Comparison of ENCODE assay signal across 28 mouse cellular contexts in genomic region chr5:132255579-132255978, GRCm38 (mm10).
"Had no signal": no experiment of that assay in that cellular context is flagged by ENCODE, and none has a peak within 500 bp of the region (broad histone marks: within the 10 kb centered on the region; RNA-seq: fewer than 3 reads in every experiment).

No protein-coding gene starts in this region.

- H3K4me2 ChIP-seq: embryonic facial prominence, embryonic 12.5 days; embryonic facial prominence, embryonic 13.5 days; embryonic facial prominence, embryonic 15.5 days; forebrain, embryonic 12.5 days; forebrain, embryonic 13.5 days; forebrain, embryonic 15.5 days had no signal

- H3K36me3 ChIP-seq: embryonic facial prominence, embryonic 12.5 days; forebrain, embryonic 12.5 days; forebrain, embryonic 15.5 days had no signal

- H3K4me3 ChIP-seq: embryonic facial prominence, embryonic 10.5 days; embryonic facial prominence, embryonic 12.5 days; embryonic facial prominence, embryonic 13.5 days; embryonic facial prominence, embryonic 15.5 days; erythroblast, embryonic 14.5 days; forebrain, embryonic 10.5 days; forebrain, embryonic 12.5 days; forebrain, embryonic 13.5 days; forebrain, embryonic 15.5 days; gastrocnemius, adult 2 months; heart, adult 2 months had no signal

- H3K27me3 ChIP-seq: embryonic facial prominence, embryonic 12.5 days; embryonic facial prominence, embryonic 13.5 days; embryonic facial prominence, embryonic 15.5 days; forebrain, embryonic 12.5 days; forebrain, embryonic 13.5 days; forebrain, embryonic 15.5 days had no signal

- H3K9ac ChIP-seq: embryonic facial prominence, embryonic 12.5 days; embryonic facial prominence, embryonic 13.5 days; embryonic facial prominence, embryonic 15.5 days; forebrain, embryonic 12.5 days; forebrain, embryonic 13.5 days; forebrain, embryonic 15.5 days; forebrain, postnatal 0 days had no signal

- DNase-seq: cerebellum, adult 2 months; cerebellum, adult 8-10 months; cerebellum, adult 9-10 months; cerebellum, adult 9-11 months; cerebellum, postnatal 10 days; cerebellum, postnatal 14 days; cerebellum, postnatal 25 days; cerebellum, postnatal 36 days; embryo, embryonic 11 days; forebrain, postnatal 0 days; gastrocnemius, adult 2 months; gastrocnemius, postnatal 10 days; gastrocnemius, postnatal 14 days; gastrocnemius, postnatal 25 days; gastrocnemius, postnatal 36 days; heart, adult 18-20 months; heart, adult 2 months had no signal

- H3K27ac ChIP-seq: embryonic facial prominence, embryonic 10.5 days; embryonic facial prominence, embryonic 12.5 days; embryonic facial prominence, embryonic 13.5 days; embryonic facial prominence, embryonic 15.5 days; forebrain, embryonic 10.5 days; forebrain, embryonic 12.5 days; forebrain, embryonic 13.5 days; forebrain, embryonic 15.5 days; gastrocnemius, adult 2 months; heart, adult 2 months had no signal

- ATAC-seq: forebrain, embryonic 13.5 days; forebrain, embryonic 14.5 days; forebrain, embryonic 15.5 days; forebrain, embryonic 16.5 days; forebrain, postnatal 0 days had no signal

- H3K9me3 ChIP-seq: embryonic facial prominence, embryonic 10.5 days; embryonic facial prominence, embryonic 12.5 days; embryonic facial prominence, embryonic 13.5 days; embryonic facial prominence, embryonic 15.5 days; forebrain, embryonic 10.5 days; forebrain, embryonic 12.5 days; forebrain, embryonic 13.5 days; forebrain, embryonic 15.5 days had no signal
